Mouse (Mus musculus): ENCODE measurements at regions not wholly inside any gene's neighbourhood (a gene's known extent, or its start where the extent isn't known, plus 50 kb on each side); places are given as distances from the start of the nearest gene placed in this dataset.

- no peak for TF ChIP-seq CTCF (IDR thresholded peaks at IDR 0.05; ENCODE audit: low read depth, low read length)
- TF ChIP-seq GATA1 (IDR thresholded peaks at IDR 0.05; ENCODE audit: borderline replicate concordance, low read length) = no peak
- no peak for TF ChIP-seq POLR2AphosphoS5 (IDR thresholded peaks at IDR 0.05; ENCODE audit: insufficient replicate concordance, low read depth, low read length)
Observed at GRCm38 (mm10) chr17:47207471-47207870, 161.2 kb upstream of the Mrps10 start.
